Mouse (Mus musculus): ENCODE measurements at regions not wholly inside any gene's neighbourhood (a gene's known extent, or its start where the extent isn't known, plus 50 kb on each side); places are given as distances from the start of the nearest gene placed in this dataset.

DNA sequence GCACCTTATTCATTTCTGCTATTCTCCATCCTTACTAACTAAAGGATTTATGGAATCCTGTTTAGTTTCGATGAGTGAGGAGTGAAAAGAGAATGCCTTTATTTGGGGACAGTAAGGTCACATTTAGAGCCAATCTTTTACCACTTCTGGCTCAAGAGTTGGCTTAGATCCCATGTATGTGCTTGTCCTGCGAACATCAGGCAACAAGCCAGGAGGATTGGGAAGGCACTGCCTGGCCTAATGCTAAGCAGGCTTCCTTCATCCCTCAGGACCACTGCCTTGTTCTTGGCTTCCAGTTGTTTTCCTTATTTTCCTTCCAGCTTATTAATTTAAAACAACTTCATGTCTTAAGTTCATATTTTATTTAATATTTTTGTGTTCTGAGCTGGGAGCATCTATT is 442.9 kb downstream of the Vgll3 start:
- in situ Hi-C loops (cut with MboI, MseI), result loop anchor here (10.0 kb wide), 1 partner anchor 1487 kb away; no protein-coding TSS in a partner anchor

DNA sequence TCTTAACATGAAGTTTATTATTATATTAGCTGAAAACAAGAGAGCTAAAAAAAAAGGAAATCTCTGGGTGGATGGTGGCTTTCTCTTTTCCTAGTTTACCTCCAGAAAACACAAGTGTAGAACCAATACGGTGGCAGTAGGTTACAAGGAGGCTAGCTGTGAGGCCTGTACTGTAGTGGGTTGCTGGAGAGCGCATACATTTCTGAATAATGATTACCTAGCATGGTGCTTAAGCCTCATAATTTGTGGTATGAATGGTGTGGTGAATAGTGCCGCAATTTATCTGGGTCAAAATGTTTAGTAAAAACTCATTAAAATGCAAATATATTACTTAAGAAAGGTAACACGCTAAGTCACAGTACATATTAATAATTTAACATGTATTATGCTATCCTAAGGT is 453.9 kb downstream of the Vgll3 start:
- in situ Hi-C loops (cut with MboI, MseI), result no loop called here

DNA sequence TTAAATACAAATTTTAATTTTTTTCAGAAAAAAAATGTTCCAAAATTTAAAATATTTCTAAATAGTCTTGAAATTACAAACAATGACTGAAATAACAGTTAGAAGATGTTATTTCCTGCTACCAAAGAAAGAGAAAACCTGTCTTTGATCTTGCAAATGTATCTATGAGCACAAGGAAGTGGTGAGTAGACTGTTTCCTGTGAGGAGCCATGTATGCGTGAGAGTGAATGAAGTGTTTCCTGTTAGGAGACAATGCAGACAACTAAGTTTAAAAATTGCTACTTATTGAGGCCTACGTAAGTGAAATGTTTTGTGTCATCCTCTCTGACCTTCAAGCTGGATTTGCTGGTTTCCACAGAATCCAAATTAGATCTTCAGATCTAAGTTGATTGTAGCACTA is 461.6 kb downstream of the Vgll3 start:
- in situ Hi-C loops (cut with MboI, MseI), result no loop called here

All from regulatory T cell (primary cell).